Mouse (Mus musculus) layer of hippocampus, adult 2 months (tissue): ENCODE data around the gene Bcas3. TPM values are rescaled to one million over a fixed set of nuclear protein-coding genes. Genes with fewer than 3 reads are reported as not detected.

Experiments
- DNase-seq, 2 experiments: peaks; one replicate each; pipeline ENCODE4 v3.0.0; 2022; ENCODE audit warnings: low spot score in 2 of 2
- H3K27ac ChIP-seq: fragments of 200-600 bp; 2 replicates; pipeline ENCODE4 v1.8.1; 2022
- H3K4me3 ChIP-seq: fragments of 200-600 bp; 2 replicates; pipeline ENCODE4 v1.8.1; 2022; ENCODE audit warnings: mild to moderate bottlenecking
- CTCF ChIP-seq: fragments of 200-600 bp; conservative IDR thresholded peaks from 2 replicates; pipeline ENCODE4 v1.8.1; 2022; ENCODE audit warnings: antibody characterized with exemption, mild to moderate bottlenecking, moderate library complexity
- microRNA-seq, 2 experiments: library from miRNA; unstranded; fragments of <30 nt; microRNA quantifications; one replicate each; pipeline ENCODE4 v1.2.0; 2021
- total RNA-seq, 2 experiments: library from RNA; stranded (reverse); gene quantifications; 2 replicates each; pipeline ENCODE4 v1.2.3; 2021

The Bcas3 gene
- total RNA-seq, 2 experiments from 2014 or later = 67.6 to 75.1 TPM

DNA sequence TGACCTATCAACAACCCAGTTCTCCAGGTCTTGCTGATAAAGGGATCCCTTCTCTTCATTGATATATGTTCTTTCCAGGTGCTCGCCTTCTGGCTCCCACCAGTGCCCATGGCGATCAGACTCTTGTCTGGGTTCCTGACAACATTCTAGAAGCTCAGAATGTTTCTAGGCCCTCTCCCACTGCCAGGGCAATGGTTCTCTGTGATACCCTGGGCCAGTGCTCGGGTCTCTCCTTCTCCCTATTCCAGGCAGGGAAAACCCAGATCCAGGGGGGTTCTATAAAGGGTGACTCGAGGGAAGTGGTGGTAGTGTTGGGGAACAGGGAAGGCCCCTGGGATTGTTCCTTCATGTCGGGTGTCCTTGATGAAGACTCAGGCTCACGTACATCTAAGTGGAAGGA, 497.3 kb downstream of the Bcas3 start, which contains the start of gene Gm11444:
TSS of gene Gm11444 (minus strand) at position 101 of the 400 bp plus-strand sequence.
- Histone ChIP-seq H3K27ac (no peak within 1 kb of the TSS), H3K4me3 (no peak within 1 kb of the TSS)
- DNase-seq = no peak
- TF ChIP-seq CTCF = no peak

DNA sequence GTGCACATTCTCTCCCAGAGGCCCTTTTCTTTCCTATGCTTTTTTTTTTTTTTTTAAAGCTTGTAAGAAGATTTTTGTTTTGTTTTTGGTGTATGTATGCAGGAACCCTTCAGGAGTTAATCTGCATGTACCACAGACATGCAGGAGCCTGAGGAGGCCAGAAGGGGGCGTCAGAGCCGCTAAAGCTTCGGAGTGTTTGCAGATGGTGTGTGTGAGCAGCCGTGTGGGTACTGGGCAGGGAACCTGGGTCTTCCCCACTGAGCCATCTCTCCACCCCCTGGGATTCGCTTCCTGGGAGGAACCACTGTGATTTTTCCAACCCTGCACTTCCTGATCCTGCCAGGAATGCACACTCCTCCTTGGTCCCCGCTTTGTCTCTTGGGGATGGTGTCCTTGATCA, 497.8 kb downstream of the Bcas3 start:
- Histone ChIP-seq H3K4me3 (no peak overlapping the region), H3K27ac (no peak overlapping the region)
- peak; percentile 65 for TF ChIP-seq CTCF
- no peak for DNase-seq

- Histone ChIP-seq H3K27ac (no peak overlapping the region), H3K4me3 (no peak overlapping the region)
- DNase-seq = no peak
- TF ChIP-seq CTCF = no peak
Observed at GRCm38 (mm10) chr11:85857997-85858698, 505.2 kb downstream of the Bcas3 start.

DNA sequence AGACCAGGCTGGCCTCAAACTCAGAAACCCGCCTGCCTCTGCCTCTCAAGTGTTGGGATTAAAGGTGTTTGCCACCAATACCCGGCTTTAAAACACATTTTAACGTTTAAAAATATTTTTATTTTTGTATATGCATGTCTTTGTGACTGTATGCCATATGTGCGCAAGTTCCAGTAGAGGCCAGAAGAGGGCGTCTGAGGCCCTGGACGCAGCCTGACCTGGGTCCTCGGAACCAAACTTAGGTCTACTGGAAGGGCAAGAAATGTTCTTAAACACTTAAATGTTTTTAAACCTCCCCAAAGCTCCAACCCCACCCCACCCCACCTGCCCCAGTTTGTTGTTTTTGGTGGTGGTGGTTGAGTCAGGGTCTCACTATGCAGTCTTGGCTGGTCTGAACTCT, 511.4 kb downstream of the Bcas3 start:
- no peak for DNase-seq
- Histone ChIP-seq H3K27ac (no peak overlapping the region), H3K4me3 (no peak overlapping the region)
- peak; percentile 64 for TF ChIP-seq CTCF

Small RNA genes within 50 kb of the gene (microRNA-seq; reads per million reads assigned to microRNA genes)
- 0 to 0.64 reads per million in 2 experiments for gene Mir5110

Other genes with a start within 250 kb of the Bcas3 start
- gene Usp32, start 213.0 kb upstream of the Bcas3 start, total RNA-seq = 10 to 100 TPM; 91.3 to 94.5 TPM
- under 1 TPM in 1 of 2 experiments, not detected in 1; 0.59 TPM for gene 1700125H20Rik, start 182.8 kb upstream of the Bcas3 start, total RNA-seq
- gene Appbp2, start 118.0 kb upstream of the Bcas3 start, total RNA-seq = 10 to 100 TPM; 47.8 to 48.8 TPM
- 10 to 100 TPM; 13.6 to 16.3 TPM for gene Ppm1d, start 41.9 kb upstream of the Bcas3 start, total RNA-seq